Mouse (Mus musculus) adrenal gland, adult 18-20 months (tissue): ENCODE measurements around the gene Ubac2. TPM values are rescaled to one million over a fixed set of nuclear protein-coding genes. Genes with fewer than 3 reads are reported as not detected.
"Not testable (repeated sequence)": the region's sequence is repeated elsewhere in the genome, so short reads cannot be mapped to it uniquely, and the experiment has no call there.

Source experiments
- DNase-seq, 2 experiments: peaks; one replicate each; pipeline ENCODE4 v3.0.0; 2021 to 2022; ENCODE audit warnings: low spot score in 2 of 2
- long read RNA-seq, 2 experiments: library from polyadenylated mRNA; stranded (forward); transcript quantifications; one replicate each; pipeline ENCODE4 v2.0.0; 2021
- total RNA-seq, 2 experiments: library from RNA; stranded (reverse); gene quantifications; 1 replicate in 1 of 2; 2 replicates in 1 of 2; pipeline ENCODE4 v1.2.3; 2021

Ubac2 gene
- total RNA-seq: 10 to 100 TPM; 32.8 to 35.1 TPM
- long read RNA-seq, experiment 1, transcript Ubac2-201 (9 exons, 2,139 nt): major isoform, 59 of 67 reads
- long read RNA-seq, experiment 1, partial matches to known transcripts: 1 of 67 reads
- long read RNA-seq, experiment 1, other reads (novel, unspliced or antisense): 7 of 67 reads
- long read RNA-seq, experiment 2, transcript Ubac2-201 (9 exons, 2,139 nt): major isoform, 56 of 63 reads
- long read RNA-seq, experiment 2, partial matches to known transcripts: 4 of 63 reads
- long read RNA-seq, experiment 2, other reads (novel, unspliced or antisense): 3 of 63 reads

GRCm38 (mm10) chr14:121878176-121878858 is at the start of gene Ubac2:
Ubac2 (plus strand) TSS chr14:121878620.
- peak; percentile 98 to 99 for DNase-seq

DNA sequence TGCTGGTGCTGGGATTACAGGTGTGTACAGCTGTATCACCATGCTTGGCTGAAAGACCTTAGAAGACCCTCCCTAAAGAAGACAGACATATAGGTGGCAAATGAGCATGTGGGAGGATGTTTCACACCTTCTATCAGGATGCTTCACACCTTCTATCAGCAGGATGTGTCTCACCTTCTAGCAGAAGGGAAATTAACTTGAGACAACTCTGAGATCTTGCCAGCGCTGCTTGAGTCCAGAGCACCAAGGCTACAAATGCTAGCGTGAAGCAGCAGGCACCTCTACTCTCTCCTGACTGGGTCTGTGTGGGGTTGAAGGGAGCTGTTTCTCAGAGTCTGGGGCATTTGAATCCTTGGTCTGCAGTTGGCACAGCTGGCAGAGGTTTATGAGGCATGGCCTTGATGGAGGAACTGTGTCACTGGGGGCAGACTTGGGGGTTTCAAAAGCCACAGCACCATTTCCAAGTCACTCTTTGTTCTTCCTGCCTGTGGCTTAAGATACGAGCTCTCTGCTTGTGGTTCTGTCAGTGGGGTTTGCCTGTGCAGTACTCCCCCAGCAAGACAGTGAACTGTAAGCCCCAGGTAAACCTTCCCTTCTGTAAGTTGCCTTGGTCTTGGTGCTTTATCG is 48.5 kb upstream of the Ubac2 start:
- no peak for DNase-seq

DNA sequence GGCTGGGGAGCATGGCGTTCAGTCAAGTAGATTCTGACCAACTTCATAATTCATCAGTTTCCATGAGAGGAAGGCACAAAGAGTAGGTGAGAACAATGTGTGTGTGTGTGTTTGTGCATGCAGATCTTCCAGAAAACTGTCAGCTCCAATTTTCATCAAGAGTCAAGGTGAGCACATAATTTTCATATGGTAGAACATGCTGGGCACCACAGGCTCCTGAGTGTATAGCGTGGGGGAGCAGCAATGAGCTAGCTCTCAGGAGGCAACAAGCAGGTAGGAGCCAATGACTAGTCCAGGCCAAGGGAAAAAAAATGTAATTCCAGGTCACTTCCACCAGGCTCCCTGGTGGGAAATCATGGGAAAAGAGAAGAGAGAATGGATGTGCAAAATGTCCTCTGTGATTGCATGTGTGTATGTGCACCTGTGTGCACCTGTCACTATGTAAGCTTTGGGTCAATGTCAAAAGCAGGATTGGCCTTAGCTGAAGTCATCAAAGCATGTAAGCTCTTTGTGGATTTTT is 45.4 kb upstream of the Ubac2 start:
- no peak for DNase-seq

GRCm38 (mm10) chr14:121838161-121838560 is 40.3 kb upstream of the Ubac2 start:
- no peak for DNase-seq

DNA sequence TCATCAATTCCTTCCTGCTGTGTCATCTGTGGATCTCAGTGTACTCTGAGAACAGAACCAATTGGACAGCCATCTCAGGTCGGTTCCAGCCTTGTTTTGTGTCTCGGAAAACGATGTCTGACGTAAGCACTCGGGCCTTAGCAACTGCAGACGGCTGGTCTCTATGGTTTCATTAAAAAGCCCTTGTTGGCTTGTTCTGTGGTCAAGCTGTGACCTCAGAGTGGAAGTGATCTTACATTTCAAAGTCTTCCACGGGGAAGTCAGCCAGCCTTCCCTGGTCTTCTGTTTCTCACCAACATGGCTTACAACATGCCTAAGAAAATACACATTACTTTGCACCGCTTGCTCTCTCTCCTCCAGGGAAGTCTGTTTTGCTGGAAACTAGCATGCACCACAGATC is 38.2 kb upstream of the Ubac2 start:
- DNase-seq: no peak

DNA sequence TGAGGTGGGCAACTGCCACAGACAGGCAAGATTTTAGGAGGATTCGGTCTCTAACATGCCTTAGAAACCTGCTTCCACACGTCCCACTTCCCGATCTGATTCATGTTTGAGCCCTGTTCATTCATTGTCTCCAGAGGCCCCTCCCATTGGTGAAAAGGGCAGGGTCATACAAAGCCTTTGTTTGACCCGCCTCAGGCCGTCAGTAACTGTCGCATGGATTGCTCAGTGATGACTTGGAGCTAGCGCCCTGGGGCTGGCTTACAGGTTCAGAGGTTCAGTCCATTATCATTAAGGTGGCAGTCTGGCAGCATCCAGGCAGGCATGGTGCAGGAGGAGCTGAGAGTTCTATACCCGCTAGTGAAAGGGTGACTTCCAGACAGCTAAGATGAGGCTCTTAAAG is 33.9 kb upstream of the Ubac2 start:
- DNase-seq: no peak

DNA sequence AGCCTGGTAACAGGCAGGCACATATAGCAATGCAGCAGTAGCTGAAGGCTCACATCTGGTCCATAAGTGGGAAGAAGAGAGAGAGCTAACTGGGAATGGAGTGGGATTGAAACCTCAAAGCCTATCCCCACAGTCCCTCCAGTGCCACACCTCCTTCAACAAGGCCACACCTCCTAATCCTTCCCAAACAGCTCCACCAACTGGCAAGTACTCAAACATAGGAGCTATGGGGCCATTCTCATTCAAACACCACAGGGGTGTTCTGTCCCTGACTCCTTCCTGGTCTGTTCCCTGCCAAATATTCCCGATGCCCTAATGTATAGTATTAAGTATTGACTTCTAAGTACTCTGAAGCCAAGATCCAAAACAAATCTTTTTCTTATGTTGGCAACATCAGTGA is 27.2 kb upstream of the Ubac2 start:
- no peak for DNase-seq

DNA sequence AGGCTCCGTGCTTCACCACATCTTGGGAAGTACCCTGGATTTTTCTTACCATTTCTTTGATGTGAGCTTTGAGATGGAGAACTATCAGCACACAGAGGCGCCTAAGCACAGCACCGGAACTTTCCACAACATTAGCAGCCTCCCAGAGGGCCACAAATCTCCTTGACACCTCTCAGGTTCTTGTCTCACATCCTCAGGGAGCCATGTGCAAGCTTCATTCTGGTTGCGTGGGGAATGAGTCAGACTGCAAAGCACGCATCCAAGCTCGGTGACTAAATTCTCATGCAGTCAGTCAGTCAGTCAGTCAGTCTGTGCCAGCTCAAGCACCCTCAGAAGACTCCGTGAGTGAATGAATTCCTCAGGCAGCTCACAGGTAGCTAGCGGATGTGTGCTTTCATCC is 25.9 kb upstream of the Ubac2 start:
- no peak for DNase-seq

DNA sequence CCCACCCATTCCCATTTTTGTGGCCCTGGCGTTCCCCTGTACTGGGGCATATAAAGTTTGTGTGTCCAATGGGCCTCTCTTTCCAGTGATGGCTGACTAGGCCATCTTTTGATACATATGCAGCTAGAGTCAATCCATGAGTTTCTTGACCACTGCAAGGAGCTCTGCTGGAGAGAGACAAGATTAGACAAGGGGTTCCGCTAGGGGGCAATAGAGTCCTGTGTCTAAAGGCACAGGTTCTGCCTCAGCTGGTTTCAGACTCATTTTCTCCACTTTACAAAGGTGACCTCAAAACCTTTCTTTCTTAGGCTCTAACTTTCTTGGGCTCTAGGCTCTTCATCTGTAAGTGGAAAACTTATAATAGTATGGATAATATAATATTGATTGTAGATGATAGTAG is 13.3 kb upstream of the Ubac2 start:
- peak; percentile 60 to 66 for DNase-seq

- no peak for DNase-seq
Measured at GRCm38 (mm10) chr14:121866574-121866973, 11.8 kb upstream of the Ubac2 start.

DNA sequence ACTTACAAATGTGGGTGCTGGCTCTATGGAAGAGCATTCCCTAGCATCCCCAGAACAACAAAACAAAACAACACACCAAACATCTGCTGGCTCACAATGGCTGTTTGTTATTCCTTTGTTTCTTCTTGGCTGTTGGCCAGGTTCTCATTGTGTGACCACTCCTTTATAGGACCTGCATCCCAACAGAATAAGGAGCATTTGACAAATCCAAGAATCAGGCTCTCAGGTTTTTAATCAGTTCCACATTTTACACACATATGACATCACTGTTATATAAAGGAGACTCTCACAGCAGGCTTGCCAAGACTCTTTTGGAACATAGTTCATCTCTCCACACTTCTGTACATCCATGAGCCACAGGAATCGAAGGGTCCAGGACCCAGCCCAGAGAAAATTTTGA is 9.3 kb upstream of the Ubac2 start:
- no peak for DNase-seq

GRCm38 (mm10) chr14:121872760-121873159 is 5.7 kb upstream of the Ubac2 start:
- no peak for DNase-seq

- DNase-seq: no peak
Measured at GRCm38 (mm10) chr14:121873172-121873571, 5.2 kb upstream of the Ubac2 start.

- DNase-seq: no peak
Measured at GRCm38 (mm10) chr14:121873646-121874045, 4.8 kb upstream of the Ubac2 start.

DNA sequence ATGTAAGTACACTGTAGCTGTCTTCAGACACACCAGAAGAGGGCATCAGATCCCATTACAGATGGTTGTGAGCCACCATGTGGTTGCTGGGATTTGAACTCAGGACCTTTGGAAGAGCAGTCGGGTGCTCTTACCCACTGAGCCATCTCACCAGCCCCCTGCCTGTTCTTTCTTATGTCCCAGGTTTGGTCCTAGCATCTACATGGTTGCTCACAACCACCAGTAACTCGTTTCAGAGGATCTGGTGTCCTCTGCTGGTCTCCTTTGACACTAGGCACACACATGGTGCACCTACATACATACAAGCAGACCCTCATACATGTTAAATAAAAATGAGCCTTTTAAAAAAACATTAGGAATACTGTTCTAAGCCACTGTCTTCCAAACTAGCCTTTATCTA is 2.2 kb upstream of the Ubac2 start:
- not testable (repeated sequence) for DNase-seq

GRCm38 (mm10) chr14:121876860-121877259 is 1.6 kb upstream of the Ubac2 start:
- DNase-seq: no peak

GRCm38 (mm10) chr14:121877640-121878039 is 780 bp upstream of the Ubac2 start:
- DNase-seq: no peak

DNA sequence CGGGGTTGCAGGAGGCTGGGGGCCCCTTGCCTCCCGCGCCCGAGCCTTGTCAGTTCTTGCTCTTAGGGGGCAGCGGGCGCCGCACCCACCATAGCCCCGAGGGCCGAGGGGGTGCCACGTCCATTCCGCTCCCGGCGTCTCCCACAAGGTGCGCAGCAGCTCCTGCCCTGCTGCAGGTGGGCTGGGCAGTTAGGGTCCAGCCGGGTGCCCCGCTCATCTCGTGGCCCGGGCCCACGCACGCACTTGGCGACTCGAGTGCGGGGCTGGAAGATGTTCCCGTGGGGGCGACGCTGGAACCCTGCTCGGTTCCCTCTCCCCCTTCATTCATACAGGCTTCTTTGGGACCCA is 413 bp downstream of the Ubac2 start:
- DNase-seq: no peak

GRCm38 (mm10) chr14:121879266-121879840 is 933 bp downstream of the Ubac2 start:
- DNase-seq: no peak

DNA sequence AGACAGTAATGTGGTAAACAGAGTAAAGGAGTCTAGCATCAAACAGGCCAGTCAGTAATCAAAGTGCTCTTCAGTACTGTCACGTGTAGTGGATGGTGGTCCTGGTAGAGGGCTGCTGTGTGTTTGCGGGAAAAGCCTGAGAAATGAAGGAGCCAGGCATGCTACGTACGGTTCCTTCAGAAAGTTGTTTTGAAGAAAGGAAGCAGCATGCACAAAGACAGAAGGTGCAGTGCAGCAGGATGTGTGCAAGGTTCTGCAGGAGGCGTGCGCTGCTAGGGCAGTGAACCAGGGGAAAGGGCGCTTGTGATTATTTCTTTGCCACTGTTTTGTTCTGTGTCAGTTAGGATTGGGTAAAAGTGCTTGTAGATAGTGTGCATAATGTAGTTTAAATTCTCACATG is 2.8 kb downstream of the Ubac2 start:
- no peak for DNase-seq

- DNase-seq: no peak
Measured at GRCm38 (mm10) chr14:121884150-121884797, 5.9 kb downstream of the Ubac2 start.
